Mouse (Mus musculus) CH12.LX (cell line): ENCODE results near the gene Lama5. TPM values are rescaled to one million over a fixed set of nuclear protein-coding genes. Genes with fewer than 3 reads are reported as not detected.

Experiments used
- DNase-seq: peaks from one replicate; pipeline ENCODE4 v3.0.0-alpha.2; 2013; ENCODE audit errors: extremely low read depth
- H3K27ac ChIP-seq: 2 replicates; pipeline ENCODE4 v1.5.1; 2012; ENCODE audit warnings: low read depth, mild to moderate bottlenecking, control low read depth, moderate library complexity; ENCODE audit not compliant: insufficient read depth
- H3K27me3 ChIP-seq: replicated peaks from 2 replicates; pipeline ENCODE3; 2012; ENCODE audit warnings: inconsistent platforms
- H3K36me3 ChIP-seq, 2 experiments: replicated peaks in 1 of 2; 2 replicates each; pipeline versions ENCODE3 to v1.6.1; 2012; ENCODE audit warnings: inconsistent platforms in 1 of 2, low read length in 1 of 2, mild to moderate bottlenecking in 1 of 2, mixed read lengths in 1 of 2, moderate library complexity in 1 of 2; ENCODE audit not compliant: control insufficient read depth in 1 of 2, insufficient read depth in 1 of 2
- H3K4me1 ChIP-seq, 2 experiments: 2 replicates each; pipeline ENCODE4 v1.6.1; 2012; ENCODE audit warnings: inconsistent platforms in 1 of 2, moderate library complexity in 1 of 2; ENCODE audit not compliant: insufficient read depth in 2 of 2, control insufficient read depth in 1 of 2
- H3K4me2 ChIP-seq: 2 replicates; pipeline ENCODE4 v1.6.1; 2012; ENCODE audit warnings: low read depth, mild to moderate bottlenecking, control low read depth; ENCODE audit not compliant: poor library complexity, insufficient read depth, severe bottlenecking
- H3K4me3 ChIP-seq, 3 experiments: fragments of 150-350 bp in 1 of 3; sonication (generic) in 1 of 3; replicated peaks in 1 of 3; 2 replicates each; pipeline versions ENCODE3 to v1.5.1; 2011 to 2012; ENCODE audit warnings: low read depth in 2 of 3, low read length in 2 of 3, mild to moderate bottlenecking in 2 of 3, moderate library complexity in 2 of 3, control low read depth in 1 of 3, improper control_type of control experiment in 1 of 3, inconsistent platforms in 1 of 3, mixed read lengths in 1 of 3; ENCODE audit not compliant: poor library complexity in 1 of 3
- H3K79me2 ChIP-seq: replicated peaks from 2 replicates; pipeline ENCODE4 v1.6.1; 2012; ENCODE audit warnings: mild to moderate bottlenecking, moderate library complexity; ENCODE audit not compliant: control insufficient read depth, poor library complexity, insufficient read depth, severe bottlenecking; ENCODE audit errors: extremely low read depth
- H3K9ac ChIP-seq: 2 replicates; pipeline ENCODE4 v1.6.1; 2012; ENCODE audit warnings: low read depth, mild to moderate bottlenecking, control low read depth, moderate library complexity; ENCODE audit not compliant: insufficient read depth
- H3K9me3 ChIP-seq: replicated peaks from 2 replicates; pipeline ENCODE3; 2012; ENCODE audit warnings: low read length, inconsistent platforms, mixed read lengths
- CHD1 ChIP-seq: IDR thresholded peaks from 2 replicates; pipeline ENCODE4 v1.6.1; 2012; ENCODE audit warnings: low read depth, low read length, improper control_type of control experiment, inconsistent platforms
- CHD2 ChIP-seq: IDR thresholded peaks from 2 replicates; pipeline ENCODE4 v1.6.1; 2011; ENCODE audit warnings: low read length, improper control_type of control experiment
- CTCF ChIP-seq, 2 experiments: IDR thresholded peaks in 1 of 2; conservative IDR thresholded peaks in 1 of 2; 2 replicates each; pipeline ENCODE4 v1.5.1; 2011 to 2012; ENCODE audit warnings: low read depth in 2 of 2, low read length in 2 of 2, improper control_type of control experiment in 1 of 2, inconsistent platforms in 1 of 2, mild to moderate bottlenecking in 1 of 2, moderate library complexity in 1 of 2
- ELF1 ChIP-seq: IDR thresholded peaks from 2 replicates; pipeline ENCODE4 v1.6.1; 2014; ENCODE audit warnings: low read depth, mild to moderate bottlenecking, inconsistent platforms, low read length, improper control_type of control experiment
- EP300 ChIP-seq: IDR thresholded peaks from 2 replicates; pipeline ENCODE4 v1.6.1; 2011; ENCODE audit warnings: low read length, improper control_type of control experiment
- ETS1 ChIP-seq: conservative IDR thresholded peaks from 2 replicates; pipeline ENCODE4 v1.6.1; 2012; ENCODE audit warnings: low read depth, mild to moderate bottlenecking, inconsistent platforms, low read length, improper control_type of control experiment, moderate library complexity
- GABPA ChIP-seq: IDR thresholded peaks from 2 replicates; pipeline ENCODE4 v1.6.1; 2012; ENCODE audit warnings: low read depth, low read length, improper control_type of control experiment, inconsistent platforms; ENCODE audit not compliant: insufficient replicate concordance
- IRF4 ChIP-seq: IDR thresholded peaks from 2 replicates; pipeline ENCODE4 v1.6.1; 2014; ENCODE audit warnings: low read depth, mild to moderate bottlenecking, inconsistent platforms, low read length, improper control_type of control experiment
- JUND ChIP-seq: conservative IDR thresholded peaks from 2 replicates; pipeline ENCODE4 v1.6.1; 2011; ENCODE audit warnings: low read depth, low read length, improper control_type of control experiment
- MAX ChIP-seq: IDR thresholded peaks from 2 replicates; pipeline ENCODE4 v1.6.1; 2011; ENCODE audit warnings: low read length, improper control_type of control experiment
- MAZ ChIP-seq: IDR thresholded peaks from 2 replicates; pipeline ENCODE4 v1.6.1; 2012; ENCODE audit warnings: low read depth, mild to moderate bottlenecking, inconsistent platforms, low read length, improper control_type of control experiment, moderate library complexity
- MEF2A ChIP-seq: IDR thresholded peaks from 2 replicates; pipeline ENCODE4 v1.6.1; 2014; ENCODE audit warnings: low read depth, mild to moderate bottlenecking, inconsistent platforms, low read length, improper control_type of control experiment, borderline replicate concordance
- MYC ChIP-seq: IDR thresholded peaks from 2 replicates; pipeline ENCODE4 v1.6.1; 2011; ENCODE audit warnings: low read depth, mild to moderate bottlenecking, improper control_type of control experiment, low read length
- POLR2AphosphoS2 ChIP-seq: IDR thresholded peaks from 2 replicates; pipeline ENCODE4 v1.6.1; 2011; ENCODE audit warnings: low read depth, low read length, improper control_type of control experiment
- RAD21 ChIP-seq: IDR thresholded peaks from 2 replicates; pipeline ENCODE4 v1.6.1; 2011; ENCODE audit warnings: low read depth, mild to moderate bottlenecking, low read length, improper control_type of control experiment, moderate library complexity
- SIN3A ChIP-seq: IDR thresholded peaks from 2 replicates; pipeline ENCODE4 v1.6.1; 2012; ENCODE audit warnings: low read length, improper control_type of control experiment, inconsistent platforms
- TBP ChIP-seq: conservative IDR thresholded peaks from 2 replicates; pipeline ENCODE4 v1.6.1; 2011; ENCODE audit warnings: low read depth, low read length, improper control_type of control experiment
- USF2 ChIP-seq: conservative IDR thresholded peaks from 2 replicates; pipeline ENCODE4 v1.6.1; 2011; ENCODE audit warnings: low read depth, low read length, improper control_type of control experiment
- ZC3H11A ChIP-seq: IDR thresholded peaks from 2 replicates; pipeline ENCODE4 v1.6.1; 2012; ENCODE audit warnings: low read depth, mild to moderate bottlenecking, inconsistent platforms, low read length, improper control_type of control experiment
- ZMIZ1 ChIP-seq: IDR thresholded peaks from 2 replicates; pipeline ENCODE4 v1.6.1; 2012; ENCODE audit warnings: low read depth, mild to moderate bottlenecking, inconsistent platforms, low read length, improper control_type of control experiment
- ZNF384 ChIP-seq: IDR thresholded peaks from 2 replicates; pipeline ENCODE4 v1.6.1; 2012; ENCODE audit warnings: low read depth, low read length, improper control_type of control experiment, inconsistent platforms
- dilution Hi-C: fragments of 300-500 bp; cut with MboI; formaldehyde crosslinking; loops from 2 replicates; pipeline ENCODE4 v1.14.3; 2020; ENCODE audit warnings: low sequenced_read_pairs; ENCODE audit not compliant: extremely low pct_unique_long_range_greater_than_20kb, extremely low pct_ligation_motif_present
- in situ Hi-C: fragments of 300-500 bp; cut with MboI; formaldehyde crosslinking; loops from 3 replicates; pipeline ENCODE4 v1.14.3; 2019; ENCODE audit warnings: low sequenced_read_pairs, low pct_ligation_motif_present, low pct_unique_long_range_greater_than_20kb, mixed read lengths
- polyA plus RNA-seq: library from polyadenylated mRNA; unstranded; fragments of >175 nt; gene quantifications from 2 replicates; pipeline ENCODE4 v1.2.1, GENCODE M21; 2012; ENCODE audit warnings: low read depth; ENCODE audit not compliant: insufficient read length
- total RNA-seq, 2 experiments: library from RNA; depleted of rRNA; stranded (reverse); fragments of 300-350 nt in 1 of 2; fragments of >200 nt in 1 of 2; gene quantifications; 2 replicates each; pipeline ENCODE4 v1.2.3; 2012 to 2014

Gene Lama5
- total and polyA plus RNA-seq, 3 experiments: 0.20 to 0.85 (median 0.67) TPM

GRCm38 (mm10) chr2:180146091-180146490 is 79.6 kb downstream of the Lama5 start:
- dilution Hi-C loops (no loop called here), in situ Hi-C loops (no loop called here)
- Histone ChIP-seq H3K36me3 (peaks cover 45 to 82% of the 10 kb centered on the region in 2 experiments), H3K4me1 (no peaks in the 10 kb centered on the region), H3K27ac (no peak overlapping the region), H3K4me3 (no peak overlapping the region), H3K9me3 (no peaks in the 10 kb centered on the region), H3K4me2 (no peak overlapping the region), H3K9ac (no peak overlapping the region), H3K79me2 (no peaks in the 10 kb centered on the region), H3K27me3 (no peaks in the 10 kb centered on the region)
- no peak for TF ChIP-seq CTCF (conservative IDR thresholded peaks at IDR 0.05 in 1 of 2, IDR thresholded peaks at IDR 0.05 in 1 of 2; ENCODE audit: low read depth in 2 of 2, low read length in 2 of 2)
- TF ChIP-seq ETS1: no peak
- no peak for TF ChIP-seq POLR2AphosphoS2
- no peak for TF ChIP-seq ZC3H11A
- no peak for TF ChIP-seq MEF2A
- no peak for TF ChIP-seq USF2
- TF ChIP-seq ZNF384: no peak
- no peak for TF ChIP-seq GABPA
- no peak for TF ChIP-seq MYC
- TF ChIP-seq JUND: no peak
- TF ChIP-seq EP300: no peak
- no peak for TF ChIP-seq MAX
- no peak for TF ChIP-seq IRF4
- TF ChIP-seq ELF1: no peak
- TF ChIP-seq CHD1: no peak
- no peak for TF ChIP-seq MAZ
- no peak for TF ChIP-seq RAD21
- no peak for TF ChIP-seq SIN3A
- TF ChIP-seq ZMIZ1: no peak
- no peak for TF ChIP-seq TBP
- DNase-seq: no peak

GRCm38 (mm10) chr2:180135414-180135813 is 90.2 kb downstream of the Lama5 start:
- Histone ChIP-seq H3K9me3 (no peaks in the 10 kb centered on the region), H3K9ac (no peak overlapping the region), H3K36me3 (peaks cover 9 to 34% of the 10 kb centered on the region in 2 experiments), H3K27ac (no peak overlapping the region), H3K4me2 (no peak overlapping the region), H3K4me3 (no peak overlapping the region), H3K27me3 (no peaks in the 10 kb centered on the region), H3K4me1 (no peaks in the 10 kb centered on the region; a peak in 1 of 4 replicates), H3K79me2 (no peaks in the 10 kb centered on the region)
- TF ChIP-seq EP300: no peak
- TF ChIP-seq CHD1: no peak
- TF ChIP-seq MAX: no peak
- TF ChIP-seq SIN3A: no peak
- no peak for TF ChIP-seq CHD2
- in situ Hi-C loops: no loop called here
- dilution Hi-C loops: no loop called here
- no peak for DNase-seq
